ENCODE assay signal across 8 mouse cellular contexts in the genomic region with DNA sequence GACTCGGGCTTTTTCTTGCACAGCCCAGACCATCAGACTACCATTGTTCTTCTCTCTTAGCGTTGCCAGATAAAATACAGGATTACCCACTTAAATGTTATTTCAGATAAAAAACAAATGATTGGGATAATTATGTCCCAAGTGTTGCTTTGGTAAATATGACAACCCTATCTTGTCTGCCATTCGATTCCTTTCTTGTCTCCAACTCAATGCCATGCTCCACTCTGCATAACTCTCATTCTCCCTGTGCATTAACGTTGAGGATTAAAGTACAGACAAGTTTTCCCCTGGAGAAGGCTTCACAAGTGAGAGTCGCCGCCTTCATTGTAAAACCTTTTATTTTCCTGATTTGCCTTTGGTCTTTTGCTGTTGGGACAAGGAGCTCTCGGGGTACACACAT. TPM values are rescaled to one million over a fixed set of nuclear protein-coding genes. Genes with fewer than 3 reads are reported as not detected.
DNase-seq lines count a peak whose midpoint lies in the region; ATAC-seq and TF ChIP-seq lines count a peak whose summit lies in the region.

No protein-coding gene starts in this region.

- peak; percentile 35 for ATAC-seq in frontal cortex, adult (ENCODE audit: low TSS enrichment)
- ATAC-seq in limb, embryonic 15.5 days (ENCODE audit: insufficient number of reproducible peaks, low FRiP score, low TSS enrichment, low read depth) = no peak
- ATAC-seq in stomach, embryonic 16.5 days (ENCODE audit: insufficient read depth, low FRiP score) = no peak

- no peak for TF ChIP-seq CTCF in spleen, adult 2 months (IDR thresholded peaks at IDR 0.05; ENCODE audit: extremely low read depth, insufficient read depth, insufficient read length, insufficient replicate concordance)

- no peak for TF ChIP-seq POLR2A in spleen, adult 2 months (IDR thresholded peaks at IDR 0.05; ENCODE audit: low read depth, low read length)

- H3K9ac ChIP-seq in limb, embryonic 15.5 days = no peak overlapping the region
- no peak overlapping the region for H3K9ac ChIP-seq in stomach, embryonic 16.5 days (ENCODE audit: low read length)

- no peaks in the 10 kb centered on the region for H3K9me3 ChIP-seq in limb, embryonic 15.5 days
- no peaks in the 10 kb centered on the region for H3K9me3 ChIP-seq in stomach, embryonic 16.5 days (replicated peaks; ENCODE audit: control insufficient read depth, low read length)

- DNase-seq in frontal cortex, postnatal 14 days (ENCODE audit: low spot score in 2 of 2) = no peak
- DNase-seq in spleen, adult 2 months (ENCODE audit: low read depth in 1 of 2, low spot score in 2 of 2) = no peak
- no peak for DNase-seq in spleen, postnatal 4 days (ENCODE audit: low spot score in 2 of 2)
- DNase-seq in layer of hippocampus, postnatal 25 days (ENCODE audit: extremely low spot score in 1 of 2, low spot score in 1 of 2) = no peak
- DNase-seq in embryo, embryonic 11 days = no peak

- peak overlapping the region; percentile 38 for H3K4me2 ChIP-seq in limb, embryonic 15.5 days
- H3K4me2 ChIP-seq in stomach, embryonic 16.5 days (ENCODE audit: low read depth, low read length) = peak overlapping the region; percentile 45

- H3K27me3 ChIP-seq in spleen, adult 2 months (ENCODE audit: control insufficient read depth, insufficient read depth, low read length) = no peaks in the 10 kb centered on the region
- H3K27me3 ChIP-seq in limb, embryonic 15.5 days = peaks cover 10% of the 10 kb centered on the region
- peaks cover 4% of the 10 kb centered on the region; the same call in 1 of the 2 replicates for H3K27me3 ChIP-seq in stomach, embryonic 16.5 days (ENCODE audit: control insufficient read depth, insufficient read depth, low read length)

- H3K36me3 ChIP-seq in spleen, adult 2 months (ENCODE audit: control insufficient read depth, insufficient read depth, low read length) = no peaks in the 10 kb centered on the region
- no peaks in the 10 kb centered on the region for H3K36me3 ChIP-seq in limb, embryonic 15.5 days
- no peaks in the 10 kb centered on the region for H3K36me3 ChIP-seq in stomach, embryonic 16.5 days (ENCODE audit: control insufficient read depth, insufficient read depth, low read length)

- WGBS in spleen, adult 2 months = 50% methylated on average over 7 of the region's 7 CpGs
- WGBS in limb, embryonic 15.5 days = 37% methylated on average over 7 of the region's 7 CpGs
- 47% methylated on average over 7 of the region's 7 CpGs for WGBS in stomach, embryonic 16.5 days

- peaks cover 2% of the 10 kb centered on the region; the same call in 1 of the 2 replicates for H3K4me1 ChIP-seq in spleen, adult 2 months (ENCODE audit: control insufficient read depth, insufficient read depth, insufficient read length)
- no peaks in the 10 kb centered on the region for H3K4me1 ChIP-seq in limb, embryonic 15.5 days
- H3K4me1 ChIP-seq in stomach, embryonic 16.5 days (ENCODE audit: control insufficient read depth, insufficient read depth, low read length) = no peaks in the 10 kb centered on the region

- peak overlapping the region; percentile 86; the same call in 1 of the 2 replicates for H3K4me3 ChIP-seq in spleen, adult 2 months (ENCODE audit: extremely low read depth, insufficient read depth, insufficient read length)
- H3K4me3 ChIP-seq in limb, embryonic 15.5 days = peak overlapping the region; percentile 58
- peak overlapping the region; percentile 63 for H3K4me3 ChIP-seq in stomach, embryonic 16.5 days (replicated peaks; ENCODE audit: low read length)

- H3K27ac ChIP-seq in spleen, adult 2 months (ENCODE audit: insufficient read depth, low read length) = no peak overlapping the region; the same call in 1 of the 2 replicates
- peak overlapping the region; percentile 93 for H3K27ac ChIP-seq in limb, embryonic 15.5 days
- H3K27ac ChIP-seq in stomach, embryonic 16.5 days (ENCODE audit: low read length) = peak overlapping the region; percentile 18; the same call in 1 of the 2 replicates

RNA-seq across cellular contexts. Expression of gene Abcb7, which starts 0.3 kb away (rescaled TPM):
- 1.5 and 3.4 TPM in 2 replicates for polyA plus RNA-seq in spleen, adult 2 months (2012; rRNA removed)
- 5.2 TPM in 2 replicates for polyA plus RNA-seq in limb, embryonic 15.5 days (2015; fragmentation: Nextera tagmentation; extraction: Ambion mirVana)
- polyA plus RNA-seq in stomach, embryonic 16.5 days (2015; fragmentation: Nextera tagmentation; extraction: Ambion mirVana) = 8.4 and 9.7 TPM in 2 replicates
- 10 to 100 TPM; 28.1 to 31.9 TPM for total RNA-seq in layer of hippocampus, postnatal 25 days (2021)
